In genomic region chr16:43476921-43477320, GRCm38 (mm10) we compare ENCODE assay signal across 33 mouse cellular contexts.
"Had no signal": no experiment of that assay in that cellular context is flagged by ENCODE, and none has a peak within 500 bp of the region (broad histone marks: within the 10 kb centered on the region; RNA-seq: fewer than 3 reads in every experiment).

No protein-coding gene starts in this region.

- H3K4me2 ChIP-seq: heart, embryonic 11.5 days; heart, embryonic 12.5 days; heart, embryonic 13.5 days; heart, embryonic 15.5 days; hindbrain, embryonic 12.5 days; hindbrain, embryonic 13.5 days; hindbrain, embryonic 14.5 days; hindbrain, embryonic 15.5 days; intestine, embryonic 15.5 days; kidney, embryonic 15.5 days had no signal

- H3K36me3 ChIP-seq: heart, embryonic 12.5 days; heart, embryonic 13.5 days; heart, embryonic 15.5 days; hindbrain, embryonic 10.5 days; hindbrain, embryonic 12.5 days; hindbrain, embryonic 13.5 days; hindbrain, embryonic 15.5 days; intestine, embryonic 15.5 days; kidney, embryonic 15.5 days had no signal

- H3K27me3 ChIP-seq: heart, embryonic 12.5 days; heart, embryonic 13.5 days; heart, embryonic 15.5 days; hindbrain, embryonic 12.5 days; hindbrain, embryonic 13.5 days; hindbrain, embryonic 15.5 days; intestine, embryonic 15.5 days; kidney, embryonic 15.5 days had no signal

- DNase-seq: heart, postnatal 10 days; heart, postnatal 14 days; heart, postnatal 36 days; heart, postnatal 4 days; kidney, adult 11 months; kidney, adult 18-20 months; kidney, adult 2 months; kidney, adult 8-10 months; kidney, adult 9 months; kidney, postnatal 10 days; kidney, postnatal 14 days; kidney, postnatal 25 days; kidney, postnatal 36 days; kidney, postnatal 4 days; layer of hippocampus, adult 9-11 months had no signal

- H3K4me1 ChIP-seq: hindbrain, embryonic 10.5 days; hindbrain, embryonic 12.5 days; hindbrain, embryonic 15.5 days; intestine, embryonic 15.5 days; kidney, embryonic 15.5 days had no signal

- H3K9ac ChIP-seq: heart, embryonic 12.5 days; heart, embryonic 13.5 days; heart, embryonic 15.5 days; hindbrain, embryonic 12.5 days; hindbrain, embryonic 13.5 days; hindbrain, embryonic 14.5 days; hindbrain, embryonic 15.5 days; intestine, embryonic 15.5 days; kidney, embryonic 15.5 days had no signal

- H3K9me3 ChIP-seq: heart, embryonic 12.5 days; heart, embryonic 13.5 days; heart, embryonic 15.5 days; hindbrain, embryonic 10.5 days; hindbrain, embryonic 12.5 days; hindbrain, embryonic 13.5 days; hindbrain, embryonic 15.5 days; intestine, embryonic 15.5 days; kidney, embryonic 15.5 days had no signal

- H3K4me3 ChIP-seq: heart, embryonic 12.5 days; heart, embryonic 13.5 days; heart, embryonic 15.5 days; hindbrain, embryonic 10.5 days; hindbrain, embryonic 12.5 days; hindbrain, embryonic 13.5 days; hindbrain, embryonic 15.5 days; intestine, embryonic 15.5 days; kidney, embryonic 15.5 days; left cerebral cortex, adult 2 months had no signal

- H3K27ac ChIP-seq: heart, embryonic 13.5 days; heart, embryonic 15.5 days; hindbrain, embryonic 10.5 days; hindbrain, embryonic 12.5 days; hindbrain, embryonic 13.5 days; hindbrain, embryonic 14.5 days; hindbrain, embryonic 15.5 days; hindbrain, postnatal 0 days; intestine, embryonic 15.5 days; kidney, embryonic 15.5 days; kidney, postnatal 0 days; left cerebral cortex, adult 2 months had no signal

- ATAC-seq: hindbrain, embryonic 16.5 days; hindbrain, postnatal 0 days; inflammation-experienced regulatory T-cells, adult 6 months; intestine, embryonic 15.5 days; intestine, embryonic 16.5 days; intestine, postnatal 0 days had no signal
